Mouse (Mus musculus): ENCODE measurements around the gene Tie1.

DNA sequence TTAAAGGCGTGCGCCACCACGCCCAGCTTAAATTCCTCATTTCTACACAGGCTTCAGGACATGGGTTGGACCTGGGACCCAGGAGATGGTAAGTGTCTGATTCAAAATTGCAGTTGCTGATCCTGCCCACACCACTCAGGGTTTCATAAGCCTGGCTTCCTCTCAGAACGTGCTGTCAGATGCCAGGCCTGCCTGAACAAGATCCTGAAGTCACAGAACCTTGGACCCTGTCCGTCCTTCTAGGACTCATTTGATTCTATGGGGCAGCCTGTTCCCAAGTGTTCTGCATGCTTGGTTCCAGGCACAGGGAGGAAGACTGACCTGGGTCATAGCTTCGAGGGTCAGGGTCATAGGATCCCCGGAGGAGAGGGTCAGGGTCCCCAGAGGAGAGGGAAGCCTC is 43.7 kb upstream of the Tie1 start:
- TF ChIP-seq FLI1 (IDR thresholded peaks at IDR 0.05; ENCODE audit: low read length) (no peak), GATA1 (IDR thresholded peaks at IDR 0.05; ENCODE audit: borderline replicate concordance, low read length) (no peak)

All from megakaryocyte, embryonic 14.5 days (primary cell).